Mouse (Mus musculus) adrenal gland, postnatal 14 days (tissue): ENCODE measurements around the gene Notch1. TPM values are rescaled to one million over a fixed set of nuclear protein-coding genes. Genes with fewer than 3 reads are reported as not detected.

Source experiments
- DNase-seq: peaks from one replicate; pipeline ENCODE4 v3.0.0; 2021; ENCODE audit warnings: mixed read lengths
- total RNA-seq: library from RNA; stranded (reverse); gene quantifications from 2 replicates; pipeline ENCODE4 v1.2.3, GENCODE M21; 2021

Notch1 gene
- total RNA-seq, 1 experiment from 2014 or later, result 27.5 TPM

- no peak for DNase-seq
Observed at GRCm38 (mm10) chr2:26531829-26532228, 15.4 kb upstream of the Notch1 start.

- DNase-seq, result no peak
Observed at GRCm38 (mm10) chr2:26529881-26530280, 13.4 kb upstream of the Notch1 start.

DNA sequence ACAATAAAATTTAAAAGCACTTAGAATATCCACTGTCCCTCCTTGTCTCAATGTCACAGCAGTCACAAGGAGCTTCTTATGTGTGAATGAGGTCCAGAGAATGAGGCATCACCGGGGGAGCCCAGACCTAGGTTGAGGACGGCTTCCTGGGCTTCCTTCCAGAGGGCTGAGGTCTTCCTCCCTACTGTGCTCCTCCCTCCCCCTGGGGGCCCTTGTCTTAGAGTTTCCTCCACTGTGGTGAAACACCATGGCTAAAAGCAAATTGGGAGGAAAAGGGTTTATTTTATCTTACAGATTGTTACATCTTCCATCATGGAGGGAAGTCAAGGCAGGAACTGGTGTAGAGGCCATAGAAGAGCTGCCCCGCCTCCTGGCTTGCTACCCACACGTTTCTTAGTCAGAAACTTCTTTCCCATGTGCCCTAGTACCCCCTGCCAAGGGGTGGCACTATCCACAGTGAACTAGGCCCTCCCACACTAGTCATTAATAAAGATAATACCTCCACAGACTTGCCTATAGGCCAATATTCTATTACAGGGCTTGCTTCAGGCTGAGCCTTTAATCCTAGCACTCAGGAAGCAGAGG, 12.8 kb upstream of the Notch1 start:
- DNase-seq, result no peak

GRCm38 (mm10) chr2:26526443-26527257, 10.2 kb upstream of the Notch1 start:
- DNase-seq, result no peak

DNA sequence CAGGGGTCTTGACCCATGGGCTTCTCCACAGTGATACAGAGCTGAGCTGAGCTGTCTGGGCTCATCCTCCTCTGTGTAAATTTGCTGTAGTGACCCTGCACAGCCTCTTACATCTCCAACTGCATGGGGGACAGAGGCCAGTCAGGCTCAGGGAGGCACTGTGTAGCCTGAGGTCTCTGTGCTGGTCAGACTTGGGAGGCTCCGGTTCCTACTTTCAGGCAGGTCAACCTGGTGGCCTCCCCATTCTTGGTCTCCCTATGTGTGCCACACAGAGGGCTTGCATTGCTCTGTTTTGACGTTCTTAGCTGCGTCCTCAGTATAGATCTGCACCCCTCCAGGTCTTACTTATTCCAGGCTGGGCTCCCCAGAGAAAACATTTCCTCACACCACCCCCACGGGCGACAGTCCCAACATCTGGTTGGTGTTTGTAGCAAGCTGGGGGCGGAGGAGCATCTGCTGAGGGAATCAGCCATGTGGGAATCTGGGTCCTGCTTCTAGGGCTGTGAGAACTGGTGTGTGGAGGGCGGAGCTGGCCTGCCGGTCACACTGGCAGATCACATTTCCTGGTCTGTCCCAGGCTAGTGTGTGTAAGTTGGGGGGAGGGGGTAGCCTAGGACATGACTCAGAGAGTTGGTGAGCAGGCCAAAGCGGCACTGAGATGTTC, 9.0 kb upstream of the Notch1 start:
- peak; percentile 50 for DNase-seq

DNA sequence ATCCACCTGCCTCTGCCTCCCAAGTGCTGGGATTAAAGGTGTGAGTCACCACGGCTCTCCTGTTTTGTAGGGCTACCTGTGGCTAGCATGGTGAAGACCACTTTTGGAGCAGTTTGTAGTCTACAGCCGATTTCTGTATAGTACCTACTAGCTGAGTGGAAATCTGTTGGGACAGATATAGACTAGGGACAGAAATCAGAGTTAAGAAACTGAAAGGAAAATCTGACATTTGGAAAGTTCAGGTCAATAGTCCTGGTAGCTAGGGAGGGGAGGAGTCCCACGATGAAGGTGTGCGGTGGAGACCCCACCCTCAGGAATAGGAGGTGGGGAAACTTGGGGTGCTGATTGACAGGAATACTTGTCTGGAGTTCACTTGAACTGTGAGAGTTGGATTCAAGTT, 5.9 kb upstream of the Notch1 start:
- no peak for DNase-seq

- DNase-seq, result no peak
Observed at GRCm38 (mm10) chr2:26519753-26520152, 3.3 kb upstream of the Notch1 start.

DNA sequence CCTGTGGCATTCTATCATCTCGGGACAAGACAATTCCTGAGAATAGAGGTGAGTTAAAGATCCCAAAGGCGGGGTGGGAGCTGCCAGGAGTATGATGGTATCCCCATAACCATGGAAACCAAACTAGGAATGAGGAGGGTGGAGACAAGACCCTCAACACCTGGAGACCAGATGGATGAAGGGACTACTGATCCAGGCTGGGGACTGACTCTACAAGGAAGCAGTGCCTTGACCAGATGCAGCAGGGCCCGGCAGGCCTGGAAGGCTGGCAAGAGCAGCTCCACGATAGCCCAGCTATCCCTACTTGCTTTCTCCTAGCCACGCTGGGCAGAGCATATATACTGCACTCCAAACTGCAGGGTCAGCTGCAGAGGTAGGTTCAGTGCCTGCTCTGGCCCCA, 524 bp upstream of the Notch1 start:
- no peak for DNase-seq

DNA sequence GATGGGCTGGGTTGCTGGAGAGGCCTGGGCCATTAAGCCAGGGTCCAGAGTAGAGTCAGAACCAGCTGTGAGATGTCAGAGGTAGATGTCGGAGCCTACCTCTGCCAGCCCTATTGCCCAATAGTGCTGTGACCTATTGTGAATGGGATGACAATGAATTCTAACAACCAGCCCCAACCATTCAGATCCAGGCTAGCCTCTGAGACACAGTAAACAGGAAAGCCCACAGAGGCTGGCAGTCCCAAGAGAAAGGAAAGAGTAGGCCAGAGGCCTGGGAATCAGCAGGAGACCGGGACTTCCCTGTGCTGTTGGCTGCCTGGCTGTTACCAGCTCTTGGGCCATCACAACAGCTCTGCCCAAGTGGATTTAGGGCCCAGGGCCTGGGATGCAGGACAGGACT, 1.1 kb downstream of the Notch1 start:
- no peak for DNase-seq

DNA sequence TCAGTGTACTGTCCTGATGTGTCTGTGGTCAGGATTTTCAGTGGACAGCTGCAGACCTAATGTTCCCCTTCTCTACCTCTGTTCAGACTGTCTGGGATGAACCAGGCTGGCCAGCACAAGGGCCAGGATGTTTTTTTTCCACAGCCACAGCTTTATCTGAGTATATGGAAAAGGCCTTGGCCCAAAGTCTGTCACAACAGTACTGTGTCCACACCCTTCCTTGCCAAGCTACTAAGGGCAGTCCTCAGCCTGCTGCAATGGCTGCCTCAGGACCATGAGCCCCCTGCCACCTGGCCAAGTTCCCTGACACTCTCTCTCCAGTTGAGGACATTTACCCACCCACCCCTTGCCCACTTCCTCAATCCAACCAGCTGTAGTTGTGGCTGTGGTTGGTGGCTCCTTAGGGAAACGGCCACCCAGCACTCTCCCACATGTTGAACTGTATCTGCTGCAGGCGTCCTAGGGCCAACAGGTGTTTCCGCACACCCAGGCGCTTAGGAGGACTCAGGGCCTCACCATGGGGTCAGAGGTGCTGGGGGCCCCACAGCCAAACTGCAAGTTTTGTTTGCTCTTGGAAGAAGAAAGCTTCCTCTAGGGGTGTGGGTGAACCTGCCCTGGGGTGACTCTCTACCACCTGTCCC, 3.2 kb downstream of the Notch1 start:
- DNase-seq, result no peak

- DNase-seq, result no peak
Observed at GRCm38 (mm10) chr2:26508661-26509060, 7.8 kb downstream of the Notch1 start.

GRCm38 (mm10) chr2:26507961-26508391, 8.5 kb downstream of the Notch1 start:
- no peak for DNase-seq

DNA sequence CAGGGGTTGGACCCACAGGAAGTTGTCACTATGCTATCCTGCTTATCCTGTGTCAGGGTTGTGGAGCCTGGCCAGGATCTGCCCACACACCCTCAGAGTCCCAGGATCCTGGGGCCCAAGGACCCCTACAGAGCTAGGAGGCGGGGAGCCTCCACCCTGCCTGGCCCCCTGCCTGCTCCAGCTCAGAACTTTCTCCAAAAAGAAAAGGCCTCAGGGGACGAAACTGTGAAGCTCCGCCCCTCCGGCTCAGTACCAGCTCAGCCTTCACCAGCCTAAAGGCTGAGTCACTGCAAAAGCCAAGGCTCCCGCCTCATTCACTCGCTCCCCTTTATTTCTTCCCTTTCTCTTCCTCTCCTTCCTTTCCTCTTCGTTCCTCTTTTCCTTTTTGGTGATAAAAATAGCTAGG, 9.0 kb downstream of the Notch1 start:
- DNase-seq, result peak; percentile 91

GRCm38 (mm10) chr2:26506746-26507280, 9.7 kb downstream of the Notch1 start:
- DNase-seq, result no peak

DNA sequence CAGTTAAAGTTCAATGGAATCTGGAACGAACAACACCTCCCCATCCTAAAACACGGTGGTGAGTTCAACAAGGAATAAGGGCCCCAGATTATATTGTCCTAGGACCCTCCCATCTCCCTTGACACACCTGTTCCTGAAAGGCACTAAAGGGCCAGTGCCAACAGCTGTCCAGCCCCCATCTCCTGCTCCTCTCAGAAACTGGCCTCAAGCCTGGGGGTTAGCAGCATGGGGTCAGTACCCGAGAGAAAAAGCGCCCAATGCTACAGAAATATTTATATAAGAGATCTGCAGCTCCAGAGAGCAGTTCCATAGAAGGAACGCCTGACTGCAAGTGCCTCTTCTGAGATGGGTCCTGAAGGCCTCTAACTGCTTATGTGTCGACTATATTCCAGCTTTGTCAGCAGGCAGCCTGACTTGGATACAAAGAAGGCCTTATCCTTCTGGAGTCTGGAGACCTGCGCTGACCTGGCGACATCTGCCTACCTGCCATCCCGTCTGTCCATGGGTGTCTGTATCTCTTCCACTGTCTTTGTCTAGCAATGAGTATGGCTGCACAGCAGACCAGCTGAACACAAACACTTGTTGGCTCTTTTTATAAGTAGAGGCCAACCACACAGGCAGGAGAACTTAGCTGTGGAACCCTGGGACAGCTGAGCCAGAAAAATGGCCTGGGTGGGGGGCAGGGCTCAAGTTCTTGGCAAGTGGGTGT, 11.5 kb downstream of the Notch1 start:
- DNase-seq, result no peak

GRCm38 (mm10) chr2:26503661-26504575, 12.5 kb downstream of the Notch1 start:
- DNase-seq, result peak; percentile 88

- DNase-seq, result no peak
Observed at GRCm38 (mm10) chr2:26502863-26503631, 13.4 kb downstream of the Notch1 start.

GRCm38 (mm10) chr2:26502299-26502862, 14.1 kb downstream of the Notch1 start:
- DNase-seq, result peak; percentile 71

DNA sequence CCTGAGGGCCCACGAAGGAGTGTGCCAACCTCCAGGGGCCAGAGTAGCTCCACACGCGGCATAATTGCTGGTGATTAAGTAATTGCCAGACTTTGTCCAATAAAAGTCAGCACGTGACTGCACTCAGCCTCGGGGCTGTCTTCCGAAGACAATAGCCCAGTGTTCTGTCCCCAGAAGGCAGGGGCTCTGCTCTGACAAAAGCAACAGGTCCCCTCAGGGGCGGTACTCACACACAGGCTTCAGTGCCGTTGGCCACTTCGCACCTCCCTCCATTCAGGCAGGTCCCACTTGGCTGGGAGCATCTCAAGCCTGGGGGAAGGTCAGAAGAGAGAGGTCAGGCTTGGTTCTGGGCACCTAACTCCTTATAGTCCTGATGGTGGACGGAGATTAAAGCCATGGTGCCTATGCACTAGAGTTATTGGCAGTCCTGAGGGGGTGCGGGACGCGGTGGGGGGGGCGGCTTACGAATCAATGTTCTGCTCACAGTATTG, 14.8 kb downstream of the Notch1 start:
- no peak for DNase-seq
